Mouse (Mus musculus) brain, embryonic 14.5 days (tissue): ENCODE results near the gene Pir. TPM values are rescaled to one million over a fixed set of nuclear protein-coding genes. Genes with fewer than 3 reads are reported as not detected.

Experiments
- DNase-seq: peaks from one replicate; pipeline ENCODE4 v3.0.0-alpha.2; 2011; ENCODE audit warnings: low read depth
- CTCF ChIP-seq: fragments of 200-500 bp; IDR thresholded peaks from 2 replicates; pipeline ENCODE4 v1.5.1; 2012; ENCODE audit warnings: inconsistent platforms, mild to moderate bottlenecking, moderate library complexity, borderline replicate concordance; ENCODE audit not compliant: insufficient read depth, insufficient read length; ENCODE audit errors: extremely low read depth
- POLR2A ChIP-seq: fragments of 200-500 bp; IDR thresholded peaks from 2 replicates; pipeline ENCODE4 v1.6.1; 2012; ENCODE audit warnings: mild to moderate bottlenecking, inconsistent platforms, borderline replicate concordance; ENCODE audit not compliant: poor library complexity, insufficient read depth, insufficient read length, severe bottlenecking; ENCODE audit errors: extremely low read depth
- polyA plus RNA-seq: library from polyadenylated mRNA; depleted of rRNA; stranded (reverse); fragments of >200 nt; gene quantifications from 2 replicates; pipeline ENCODE4 v1.2.3, GENCODE M21; 2012

The Pir gene
- polyA plus RNA-seq, 1 experiment, result 1.7 TPM

DNA sequence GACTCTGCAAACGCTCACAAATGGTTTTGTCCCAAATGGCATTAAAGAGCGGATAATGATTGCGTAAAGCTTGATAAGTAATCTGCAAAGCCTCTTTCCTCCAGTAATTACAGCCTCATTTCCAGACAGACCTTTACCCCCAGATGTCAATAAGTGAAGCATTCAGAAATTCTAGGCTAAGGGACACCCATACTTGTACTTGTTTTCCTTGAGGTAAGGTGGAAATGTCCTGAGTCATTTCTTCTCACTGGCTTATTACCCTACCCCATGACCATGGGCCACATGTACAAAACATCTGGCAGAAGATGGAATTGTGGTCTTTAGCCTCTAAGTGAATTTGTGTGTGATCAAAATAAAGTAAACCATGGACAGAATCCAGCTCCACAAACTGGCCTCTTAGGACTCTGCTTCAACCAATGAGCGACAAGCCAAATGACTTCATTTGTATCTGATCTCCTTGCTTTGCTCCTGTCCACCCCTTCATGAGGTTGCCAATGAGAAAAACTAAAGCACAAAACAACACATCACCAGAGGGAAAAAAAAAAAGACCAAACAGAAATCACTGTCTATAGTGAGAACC lies 76.3 kb downstream of the Pir start:
- TF ChIP-seq POLR2A (no peak), CTCF (no peak)
- DNase-seq, result no peak

DNA sequence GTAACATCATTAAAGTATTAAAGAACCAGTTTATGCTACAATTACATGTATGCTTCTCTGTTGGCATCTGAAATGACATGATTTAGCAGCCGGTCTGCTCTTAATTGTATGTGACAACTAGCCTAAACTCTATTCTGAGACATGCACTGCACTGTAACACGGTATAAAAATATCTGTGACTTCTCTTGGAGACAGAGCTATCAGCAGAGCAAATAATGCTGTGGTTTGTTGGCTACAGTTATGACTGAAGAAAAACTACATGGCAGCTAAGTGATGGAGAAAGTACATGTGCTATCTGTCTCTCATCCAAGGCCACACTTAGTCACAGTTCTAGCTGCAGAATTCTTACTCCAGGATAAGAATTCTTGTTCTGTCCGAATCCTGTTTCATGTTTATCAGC lies 79.8 kb downstream of the Pir start:
- no peak for TF ChIP-seq CTCF
- no peak for TF ChIP-seq POLR2A

GRCm38 (mm10) chrX:164365153-164365865 lies 96.1 kb downstream of the Pir start:
- TF ChIP-seq POLR2A (no peak), CTCF (no peak)
- DNase-seq, result no peak

More for the DNA sequence above, 79.8 kb downstream of the Pir start:
- no peak for DNase-seq

GRCm38 (mm10) chrX:164370576-164370975 lies 101.4 kb downstream of the Pir start:
- no peak for TF ChIP-seq CTCF
- TF ChIP-seq POLR2A, result no peak
- no peak for DNase-seq

DNA sequence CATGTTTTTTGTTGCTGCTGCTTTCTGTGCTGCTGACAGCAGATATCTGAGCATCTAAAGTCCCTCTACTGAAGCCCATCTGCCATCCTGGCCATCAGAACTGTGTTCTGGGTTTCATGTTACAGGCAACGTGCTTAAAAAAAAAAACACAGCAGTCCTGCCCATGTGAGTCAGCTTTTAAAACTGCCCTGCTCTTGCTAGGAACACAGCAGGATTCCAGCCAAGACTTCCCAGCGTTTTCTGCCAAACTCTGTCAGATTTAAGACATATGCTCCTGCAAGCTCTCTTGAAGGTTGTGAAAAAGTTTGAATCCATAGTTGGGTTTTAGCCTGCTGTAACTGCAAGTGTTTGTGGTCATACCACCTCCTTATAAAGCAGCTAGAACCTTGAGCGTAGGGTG lies 103.9 kb downstream of the Pir start, which contains the start of gene Vegfd:
Gene Vegfd, plus strand, starts transcription at position 298 of the 400 bp plus-strand sequence.
- TF ChIP-seq POLR2A (no peak), CTCF (no peak)
- DNase-seq, result peak; percentile 75

GRCm38 (mm10) chrX:164374586-164374985 lies 105.4 kb downstream of the Pir start:
- no peak for DNase-seq
- TF ChIP-seq POLR2A (no peak), CTCF (no peak)

DNA sequence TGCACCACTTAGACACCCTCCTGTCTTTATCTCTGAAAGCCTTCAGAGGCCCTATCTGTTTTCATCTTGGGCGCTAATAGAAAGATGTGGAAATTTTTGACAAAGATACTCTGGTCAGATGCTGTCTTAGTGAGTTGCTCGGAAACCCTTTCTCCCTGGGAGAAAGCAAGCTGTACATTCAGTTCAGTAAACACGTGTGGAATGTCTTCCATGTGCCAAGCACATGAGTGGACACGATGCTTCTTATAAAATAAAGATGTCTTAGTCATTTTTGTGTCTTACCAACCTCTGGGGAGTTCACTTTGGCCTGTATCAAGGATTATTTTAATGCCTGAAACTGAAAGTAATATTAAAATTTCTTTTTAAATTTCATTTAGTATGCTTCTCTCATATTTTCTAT lies 110.5 kb downstream of the Pir start:
- TF ChIP-seq CTCF, result no peak
- TF ChIP-seq POLR2A, result no peak
- DNase-seq, result no peak

DNA sequence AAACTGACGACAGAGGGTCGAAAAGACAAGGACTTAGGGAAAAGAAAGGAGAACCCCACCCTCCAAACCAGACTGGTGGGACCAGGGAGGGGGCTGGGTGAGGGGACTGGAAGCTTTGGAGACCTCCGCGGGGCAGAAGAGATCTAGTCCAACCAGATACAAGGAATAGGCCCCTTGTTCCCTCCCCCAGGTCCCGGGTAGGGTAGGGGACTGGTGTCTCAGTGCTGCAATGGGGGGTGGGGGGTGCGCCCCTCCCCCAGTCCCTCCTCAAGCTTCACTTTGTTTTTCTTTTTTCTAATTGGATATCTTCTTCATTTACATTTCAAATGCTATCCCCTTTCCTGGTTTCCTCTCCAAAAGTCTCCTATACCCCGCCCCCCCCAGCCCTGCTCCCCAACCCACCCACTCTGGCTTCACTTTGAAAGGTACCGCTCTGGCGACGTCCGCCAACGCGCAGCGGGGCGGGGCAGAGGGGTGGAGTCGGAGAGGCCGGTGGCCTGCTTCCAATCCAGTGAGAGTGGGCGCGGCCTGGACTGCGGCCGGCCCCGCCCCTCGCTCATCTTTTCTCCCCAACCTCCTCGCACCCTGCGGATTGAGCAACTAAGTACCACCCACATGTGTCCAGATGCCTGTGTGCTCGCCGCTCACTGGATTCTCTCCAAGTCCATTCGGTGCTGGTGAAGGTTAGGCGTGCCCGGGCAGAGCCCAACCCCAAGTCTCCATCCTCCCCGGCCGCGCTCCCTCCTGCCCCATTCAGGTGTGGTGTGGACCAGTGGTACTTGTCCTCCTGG lies 112.6 kb downstream of the Pir start:
- DNase-seq, result peak; percentile 89
- no peak for TF ChIP-seq CTCF
- TF ChIP-seq POLR2A, result no peak

- DNase-seq, result no peak
- TF ChIP-seq CTCF (no peak), POLR2A (no peak)
These were observed 124.9 kb downstream of the Pir start for GRCm38 (mm10) chrX:164394091-164394490.

GRCm38 (mm10) chrX:164398456-164398855 lies 129.3 kb downstream of the Pir start:
- TF ChIP-seq POLR2A (no peak), CTCF (peak; percentile 32; the same call in 1 of the 2 replicates)
- DNase-seq, result peak; percentile 64

- DNase-seq, result no peak
- no peak for TF ChIP-seq POLR2A
- TF ChIP-seq CTCF, result no peak
These were observed 136.0 kb downstream of the Pir start for GRCm38 (mm10) chrX:164405080-164405649.
